Mouse (Mus musculus) MEL (cell line): ENCODE measurements around the gene Uchl4. TPM values are rescaled to one million over a fixed set of nuclear protein-coding genes. Genes with fewer than 3 reads are reported as not detected.

Experiments
- DNase-seq: peaks from one replicate; pipeline ENCODE4 v3.0.0; 2011; ENCODE audit warnings: low read depth, low spot score
- H3K27ac ChIP-seq: 2 replicates; pipeline ENCODE4 v1.5.1; 2012; ENCODE audit warnings: low read depth, mild to moderate bottlenecking, control low read depth, low read length, moderate library complexity; ENCODE audit not compliant: control insufficient read depth
- H3K27me3 ChIP-seq, 2 experiments: fragments of 150-350 bp in 1 of 2; sonication (generic) in 1 of 2; 2 replicates each; pipeline ENCODE4 v1.6.1; 2012; ENCODE audit warnings: low read length in 2 of 2, mild to moderate bottlenecking in 2 of 2, improper control_type of control experiment in 1 of 2, moderate library complexity in 1 of 2; ENCODE audit not compliant: insufficient read depth in 2 of 2, control insufficient read depth in 1 of 2
- H3K36me3 ChIP-seq, 2 experiments: 2 replicates each; pipeline ENCODE4 v1.6.1; 2012 to 2014; ENCODE audit warnings: low read length in 2 of 2, improper control_type of control experiment in 1 of 2, inconsistent platforms in 1 of 2, mild to moderate bottlenecking in 1 of 2; ENCODE audit not compliant: insufficient read depth in 2 of 2, control insufficient read depth in 1 of 2
- H3K4me1 ChIP-seq, 2 experiments: fragments of 150-350 bp in 1 of 2; sonication (generic) in 1 of 2; 2 replicates each; pipeline ENCODE4 v1.6.1; 2012; ENCODE audit warnings: low read length in 2 of 2, improper control_type of control experiment in 1 of 2, mild to moderate bottlenecking in 1 of 2; ENCODE audit not compliant: insufficient read depth in 2 of 2, control insufficient read depth in 1 of 2
- H3K4me3 ChIP-seq, 2 experiments: fragments of 150-350 bp in 1 of 2; sonication (generic) in 1 of 2; 2 replicates each; pipeline ENCODE4 v1.5.1; 2012; ENCODE audit warnings: low read depth in 2 of 2, low read length in 2 of 2, mild to moderate bottlenecking in 2 of 2, moderate library complexity in 2 of 2, control low read depth in 1 of 2, improper control_type of control experiment in 1 of 2; ENCODE audit not compliant: control insufficient read depth in 1 of 2, insufficient read depth in 1 of 2
- H3K79me2 ChIP-seq: 2 replicates; pipeline ENCODE4 v1.6.1; 2012; ENCODE audit warnings: mild to moderate bottlenecking, low read length, moderate library complexity; ENCODE audit not compliant: control insufficient read depth, poor library complexity, insufficient read depth
- H3K9ac ChIP-seq: 2 replicates; pipeline ENCODE4 v1.6.1; 2012; ENCODE audit warnings: low read depth, mild to moderate bottlenecking, control low read depth, low read length, moderate library complexity; ENCODE audit not compliant: control insufficient read depth, poor library complexity, severe bottlenecking
- H3K9me3 ChIP-seq: fragments of 150-350 bp; sonication (generic); replicated peaks from 2 replicates; pipeline ENCODE4 v1.6.1; 2012; ENCODE audit warnings: mild to moderate bottlenecking, low read length, improper control_type of control experiment, moderate library complexity; ENCODE audit not compliant: insufficient read depth
- CHD1 ChIP-seq: IDR thresholded peaks from 2 replicates; pipeline ENCODE4 v1.6.1; 2012; ENCODE audit warnings: low read depth, mild to moderate bottlenecking, inconsistent platforms, low read length, improper control_type of control experiment
- CHD2 ChIP-seq: IDR thresholded peaks from 2 replicates; pipeline ENCODE4 v1.6.1; 2011; ENCODE audit warnings: low read length, improper control_type of control experiment
- CTCF ChIP-seq, 3 experiments: IDR thresholded peaks in 2 of 3; conservative IDR thresholded peaks in 1 of 3; 2 replicates each; pipeline ENCODE4 v1.5.1; 2011 to 2012; ENCODE audit warnings: low read length in 3 of 3, low read depth in 2 of 3, mild to moderate bottlenecking in 2 of 3, improper control_type of control experiment in 1 of 3, inconsistent platforms in 1 of 3, mixed read lengths in 1 of 3, moderate library complexity in 1 of 3; ENCODE audit not compliant: control insufficient read depth in 1 of 3, insufficient read depth in 1 of 3, poor library complexity in 1 of 3, severe bottlenecking in 1 of 3
- E2F4 ChIP-seq: IDR thresholded peaks from 2 replicates; pipeline ENCODE4 v1.6.1; 2011; ENCODE audit warnings: low read depth, low read length, improper control_type of control experiment, borderline replicate concordance
- ELF1 ChIP-seq: IDR thresholded peaks from 2 replicates; pipeline ENCODE4 v1.6.1; 2014; ENCODE audit warnings: low read depth, mild to moderate bottlenecking, inconsistent platforms, low read length, improper control_type of control experiment, moderate library complexity
- EP300 ChIP-seq, 2 experiments: IDR thresholded peaks; 2 replicates each; pipeline ENCODE4 v1.6.1; 2011; ENCODE audit warnings: improper control_type of control experiment in 2 of 2, low read length in 2 of 2, low read depth in 1 of 2, mild to moderate bottlenecking in 1 of 2
- ETS1 ChIP-seq: IDR thresholded peaks from 2 replicates; pipeline ENCODE4 v1.6.1; 2012; ENCODE audit warnings: low read depth, mild to moderate bottlenecking, inconsistent platforms, low read length, improper control_type of control experiment, moderate library complexity
- GABPA ChIP-seq: IDR thresholded peaks from 2 replicates; pipeline ENCODE4 v1.6.1; 2012; ENCODE audit warnings: low read depth, mild to moderate bottlenecking, inconsistent platforms, low read length, improper control_type of control experiment, moderate library complexity
- GATA1 ChIP-seq: IDR thresholded peaks from 2 replicates; pipeline ENCODE4 v1.6.1; 2011; ENCODE audit warnings: low read depth, low read length, improper control_type of control experiment
- HCFC1 ChIP-seq: IDR thresholded peaks from 2 replicates; pipeline ENCODE4 v1.6.1; 2012; ENCODE audit warnings: low read depth, mild to moderate bottlenecking, inconsistent platforms, low read length, improper control_type of control experiment, moderate library complexity
- JUND ChIP-seq: IDR thresholded peaks from 2 replicates; pipeline ENCODE4 v1.6.1; 2011; ENCODE audit warnings: low read depth, mild to moderate bottlenecking, improper control_type of control experiment, low read length
- KAT2A ChIP-seq: conservative IDR thresholded peaks from 2 replicates; pipeline ENCODE4 v1.6.1; 2012; ENCODE audit warnings: low read depth, low read length, improper control_type of control experiment, inconsistent platforms
- MAFK ChIP-seq: IDR thresholded peaks from 2 replicates; pipeline ENCODE4 v1.6.1; 2011; ENCODE audit warnings: low read depth, mild to moderate bottlenecking, low read length, improper control_type of control experiment, borderline replicate concordance
- MAX ChIP-seq: IDR thresholded peaks from 2 replicates; pipeline ENCODE4 v1.6.1; 2011; ENCODE audit warnings: low read length, improper control_type of control experiment
- MAZ ChIP-seq: IDR thresholded peaks from 2 replicates; pipeline ENCODE4 v1.6.1; 2012; ENCODE audit warnings: low read depth, mild to moderate bottlenecking, inconsistent platforms, low read length, improper control_type of control experiment
- MXI1 ChIP-seq: IDR thresholded peaks from 2 replicates; pipeline ENCODE4 v1.6.1; 2011; ENCODE audit warnings: mild to moderate bottlenecking, low read depth, low read length, improper control_type of control experiment
- MYB ChIP-seq: IDR thresholded peaks from 2 replicates; pipeline ENCODE4 v1.6.1; 2011; ENCODE audit warnings: mild to moderate bottlenecking, low read depth, low read length, improper control_type of control experiment
- NELFE ChIP-seq: IDR thresholded peaks from 2 replicates; pipeline ENCODE4 v1.6.1; 2011; ENCODE audit warnings: low read depth, low read length, improper control_type of control experiment
- NRF1 ChIP-seq: IDR thresholded peaks from 2 replicates; pipeline ENCODE4 v1.6.1; 2014; ENCODE audit warnings: low read depth, mild to moderate bottlenecking, inconsistent platforms, low read length, improper control_type of control experiment, moderate library complexity; ENCODE audit not compliant: poor library complexity, insufficient read depth, severe bottlenecking
- POLR2A ChIP-seq, 2 experiments: IDR thresholded peaks; 2 replicates each; pipeline ENCODE4 v1.6.1; 2011 to 2012; ENCODE audit warnings: low read length in 2 of 2, mild to moderate bottlenecking in 2 of 2, control low read depth in 1 of 2, improper control_type of control experiment in 1 of 2, low read depth in 1 of 2, moderate library complexity in 1 of 2; ENCODE audit not compliant: control insufficient read depth in 1 of 2, insufficient read depth in 1 of 2, poor library complexity in 1 of 2
- POLR2AphosphoS2 ChIP-seq: IDR thresholded peaks from 2 replicates; pipeline ENCODE4 v1.6.1; 2011; ENCODE audit warnings: low read length, improper control_type of control experiment
- POLR2AphosphoS5 ChIP-seq: IDR thresholded peaks from 2 replicates; pipeline ENCODE4 v1.6.1; 2012; ENCODE audit warnings: low read depth, borderline replicate concordance, mild to moderate bottlenecking, inconsistent platforms, low read length, moderate library complexity, mixed read lengths
- RCOR1 ChIP-seq: IDR thresholded peaks from 2 replicates; pipeline ENCODE4 v1.6.1; 2012; ENCODE audit warnings: low read depth, mild to moderate bottlenecking, inconsistent platforms, low read length, improper control_type of control experiment
- SIN3A ChIP-seq: IDR thresholded peaks from 2 replicates; pipeline ENCODE4 v1.6.1; 2012; ENCODE audit warnings: low read length, improper control_type of control experiment, inconsistent platforms
- SMC3 ChIP-seq: IDR thresholded peaks from 2 replicates; pipeline ENCODE4 v1.6.1; 2011; ENCODE audit warnings: low read depth, low read length, improper control_type of control experiment
- TAL1 ChIP-seq: IDR thresholded peaks from 2 replicates; pipeline ENCODE4 v1.6.1; 2012; ENCODE audit warnings: mild to moderate bottlenecking, inconsistent platforms, low read length, moderate library complexity, mixed read lengths
- TBP ChIP-seq: IDR thresholded peaks from 2 replicates; pipeline ENCODE4 v1.8.0; 2011; ENCODE audit warnings: low read depth, low read length, improper control_type of control experiment
- TCF12 ChIP-seq: IDR thresholded peaks from 2 replicates; pipeline ENCODE4 v1.6.1; 2014; ENCODE audit warnings: low read depth, mild to moderate bottlenecking, inconsistent platforms, low read length, improper control_type of control experiment, moderate library complexity
- UBTF ChIP-seq: IDR thresholded peaks from 2 replicates; pipeline ENCODE4 v1.6.1; 2012; ENCODE audit warnings: low read depth, mild to moderate bottlenecking, inconsistent platforms, low read length, improper control_type of control experiment, moderate library complexity, borderline replicate concordance; ENCODE audit not compliant: insufficient read depth
- USF1 ChIP-seq: IDR thresholded peaks from 2 replicates; pipeline ENCODE4 v1.6.1; 2014; ENCODE audit warnings: low read depth, mild to moderate bottlenecking, inconsistent platforms, low read length, improper control_type of control experiment, moderate library complexity
- USF2 ChIP-seq, 2 experiments: IDR thresholded peaks; 2 replicates each; pipeline ENCODE4 v1.6.1; 2011 to 2012; ENCODE audit warnings: improper control_type of control experiment in 2 of 2, low read length in 2 of 2, borderline replicate concordance in 1 of 2, inconsistent platforms in 1 of 2, low read depth in 1 of 2, mild to moderate bottlenecking in 1 of 2; ENCODE audit not compliant: insufficient read depth in 1 of 2
- ZC3H11A ChIP-seq: IDR thresholded peaks from 2 replicates; pipeline ENCODE4 v1.6.1; 2012; ENCODE audit warnings: low read depth, mild to moderate bottlenecking, inconsistent platforms, low read length, improper control_type of control experiment
- ZKSCAN1 ChIP-seq: IDR thresholded peaks from 2 replicates; pipeline ENCODE4 v1.6.1; 2012; ENCODE audit warnings: low read depth, mild to moderate bottlenecking, inconsistent platforms, low read length, improper control_type of control experiment, moderate library complexity
- ZMIZ1 ChIP-seq: IDR thresholded peaks from 2 replicates; pipeline ENCODE4 v1.6.1; 2012; ENCODE audit warnings: low read depth, mild to moderate bottlenecking, inconsistent platforms, low read length, improper control_type of control experiment, moderate library complexity
- ZNF384 ChIP-seq: IDR thresholded peaks from 2 replicates; pipeline ENCODE4 v1.6.1; 2012; ENCODE audit warnings: low read depth, mild to moderate bottlenecking, inconsistent platforms, low read length, improper control_type of control experiment
- polyA plus RNA-seq, 2 experiments: library from polyadenylated mRNA; stranded (reverse) in 1 of 2; unstranded in 1 of 2; fragments of >175 nt in 1 of 2; fragments of >200 nt in 1 of 2; gene quantifications; 2 replicates each; pipeline versions ENCODE4 v1.2.1 to v1.2.4; 2012; ENCODE audit warnings: low replicate concordance in 2 of 2, low read depth in 1 of 2; ENCODE audit not compliant: insufficient read length in 2 of 2, insufficient read depth in 1 of 2, missing spikeins in 1 of 2
- total RNA-seq: library from RNA; depleted of rRNA; stranded (reverse); fragments of 300-350 nt; gene quantifications from 2 replicates; pipeline ENCODE4 v1.2.3, GENCODE M21; 2012

Uchl4 gene
- total and polyA plus RNA-seq, 3 experiments, result 0.27 to 7.4 TPM; not detected in 1

DNA sequence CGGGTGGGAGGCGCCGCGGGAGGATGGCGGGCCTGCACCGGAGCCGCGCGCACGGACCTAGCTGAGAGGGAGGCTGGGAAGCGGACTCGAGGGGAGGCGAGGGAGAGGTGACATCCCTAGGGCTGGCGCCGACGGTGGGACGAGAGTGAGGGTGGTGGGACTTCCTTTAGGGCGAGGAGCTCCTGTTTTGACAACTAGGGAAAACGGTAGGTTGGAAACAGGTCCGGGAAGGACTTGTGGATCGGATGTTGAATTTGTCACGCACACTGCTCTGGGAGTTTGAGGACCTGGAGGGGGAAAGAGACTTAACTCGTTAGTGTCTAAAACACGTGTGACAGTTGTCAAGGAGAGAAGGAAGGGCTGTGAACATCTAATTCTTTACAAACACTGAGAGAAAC lies 46.8 kb downstream of the Uchl4 start (continued):
- TF ChIP-seq GATA1, result no peak
- no peak for TF ChIP-seq MAZ
- no peak for TF ChIP-seq SMC3
- peak; percentile 13; the same call in 1 of the 2 replicates for TF ChIP-seq ZMIZ1
- no peak for TF ChIP-seq ZNF384

DNA sequence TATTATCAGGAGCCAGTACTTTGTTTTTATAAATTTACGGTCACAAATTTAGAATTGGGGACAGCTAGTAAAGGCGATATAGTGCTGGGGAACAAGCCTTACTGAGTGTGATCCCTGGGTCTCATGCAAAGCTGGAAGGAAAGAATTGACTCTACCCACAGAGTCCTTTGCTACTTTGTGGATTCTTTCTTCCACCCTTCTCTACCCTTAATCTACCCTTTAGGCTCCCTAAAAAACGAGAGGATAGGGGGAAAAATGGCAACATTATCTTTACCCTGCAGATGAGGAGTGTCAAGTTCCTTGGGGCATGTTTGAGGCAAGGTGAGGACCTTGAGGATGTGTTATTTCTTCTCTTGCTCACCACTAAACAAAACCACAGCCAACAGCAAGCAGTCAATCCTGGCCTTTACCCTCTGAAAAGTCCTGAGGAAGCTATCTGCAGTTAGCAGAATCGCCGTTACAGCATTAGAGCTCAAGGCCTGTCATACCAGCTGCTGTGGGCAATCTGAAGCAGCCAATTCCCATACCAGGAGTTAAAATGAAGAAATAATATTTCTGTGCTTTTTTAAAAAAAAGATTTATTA lies 47.5 kb downstream of the Uchl4 start:
- H3K9me3 ChIP-seq, result no peaks in the 10 kb centered on the region
- peak overlapping the region; percentile 63 to 99 for H3K4me3 ChIP-seq
- peak; percentile 72 for DNase-seq
- H3K79me2 ChIP-seq, result peaks cover 38% of the 10 kb centered on the region
- TF ChIP-seq USF2 (IDR thresholded peaks at IDR 0.05; ENCODE audit: borderline replicate concordance in 1 of 2, insufficient read depth in 1 of 2, low read depth in 1 of 2, low read length in 2 of 2), result no peak
- 0 out of 2 replicates have a peak, but pooled peaks have one; percentile 31 for TF ChIP-seq JUND
- TF ChIP-seq ELF1, result no peak
- no peak for TF ChIP-seq MXI1
- no peak for TF ChIP-seq ZC3H11A
- TF ChIP-seq ETS1, result no peak
- TF ChIP-seq CTCF (IDR thresholded peaks at IDR 0.05 in 2 of 3, conservative IDR thresholded peaks at IDR 0.05 in 1 of 3; ENCODE audit: control insufficient read depth in 1 of 3, insufficient read depth in 1 of 3, low read depth in 2 of 3, low read length in 3 of 3, poor library complexity in 1 of 3, severe bottlenecking in 1 of 3), result no peak
- no peak for TF ChIP-seq MYB
- no peak for TF ChIP-seq ZKSCAN1
- peak; percentile 51 for TF ChIP-seq RCOR1
- no peak for TF ChIP-seq UBTF
- no peak for TF ChIP-seq POLR2AphosphoS5
- no peak for TF ChIP-seq TCF12
- TF ChIP-seq POLR2A (IDR thresholded peaks at IDR 0.05; ENCODE audit: control insufficient read depth in 1 of 2, insufficient read depth in 1 of 2, low read depth in 1 of 2, low read length in 2 of 2, poor library complexity in 1 of 2), result no peak
- TF ChIP-seq GABPA, result no peak
- TF ChIP-seq ZMIZ1, result no peak
- TF ChIP-seq E2F4, result no peak
- TF ChIP-seq NRF1, result no peak
- TF ChIP-seq SIN3A, result no peak
- TF ChIP-seq KAT2A, result no peak
- peak; percentile 83 for TF ChIP-seq TAL1
- no peak for TF ChIP-seq SMC3
- TF ChIP-seq USF1, result no peak
- TF ChIP-seq EP300 (IDR thresholded peaks at IDR 0.05; ENCODE audit: low read depth in 1 of 2, low read length in 2 of 2), result peak; percentile 23 to 24; a peak in 2 of 4 replicates
- no peak for TF ChIP-seq NELFE
- 0 out of 2 replicates have a peak, but pooled peaks have one; percentile 17 for TF ChIP-seq MAX
- 0 out of 2 replicates have a peak, but pooled peaks have one; percentile 8 for TF ChIP-seq TBP
- TF ChIP-seq POLR2AphosphoS2, result no peak; the same call in 1 of the 2 replicates
- TF ChIP-seq MAFK, result no peak
- no peak for TF ChIP-seq CHD2
- TF ChIP-seq HCFC1, result no peak
- peak; percentile 65; the same call in 1 of the 2 replicates for TF ChIP-seq CHD1
- 0 out of 2 replicates have a peak, but pooled peaks have one; percentile 3 for TF ChIP-seq GATA1
- peak overlapping the region; percentile 93 for H3K27ac ChIP-seq
- peak overlapping the region; percentile 99 for H3K9ac ChIP-seq
- H3K36me3 ChIP-seq, result peaks cover 0 to 25% of the 10 kb centered on the region in 2 experiments
- no peaks in the 10 kb centered on the region for H3K27me3 ChIP-seq
- peaks cover 3 to 11% of the 10 kb centered on the region in 2 experiments; a peak in 2 of 4 replicates for H3K4me1 ChIP-seq
